Mouse (Mus musculus): ENCODE results near the gene Notch2. TPM values are rescaled to one million over a fixed set of nuclear protein-coding genes. Genes with fewer than 3 reads are reported as not detected.

Notch2 gene
- total and polyA plus RNA-seq, 3 experiments: 3.3 to 11.3 (median 11.1) TPM

DNA sequence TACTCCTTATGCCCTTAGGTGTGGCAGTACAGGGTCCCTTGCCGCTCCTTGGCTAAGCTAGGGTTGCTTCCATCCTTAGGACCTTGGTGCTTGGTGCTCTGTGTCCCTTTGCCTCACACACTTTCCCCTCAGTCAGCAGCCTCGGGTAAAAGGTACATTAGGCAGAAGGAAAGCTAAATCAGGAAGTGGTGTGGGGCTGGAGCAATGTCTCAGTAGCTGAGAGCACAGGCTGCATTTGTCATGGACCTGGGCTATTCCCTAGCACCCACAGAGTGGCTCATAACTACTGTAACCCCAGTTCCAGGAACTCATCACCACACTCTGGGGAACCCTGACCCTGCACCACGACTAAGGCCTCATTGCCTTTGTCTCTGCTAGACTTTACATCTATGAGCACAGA is 53.1 kb downstream of the Notch2 start:
- TF ChIP-seq HCFC1 (IDR thresholded peaks at IDR 0.05; ENCODE audit: low read depth, low read length) (no peak), POLR2AphosphoS2 (IDR thresholded peaks at IDR 0.05; ENCODE audit: low read depth, low read length) (no peak), RCOR1 (conservative IDR thresholded peaks at IDR 0.05; ENCODE audit: low read depth, low read length) (no peak), UBTF (IDR thresholded peaks at IDR 0.05; ENCODE audit: low read depth, low read length) (no peak)
- H3K9ac ChIP-seq (ENCODE audit: insufficient read depth, low read depth): no peak overlapping the region
- H3K36me3 ChIP-seq (replicated peaks in 1 of 2; ENCODE audit: control insufficient read depth in 1 of 2, insufficient read depth in 1 of 2, low read length in 1 of 2): peaks cover 0 to 47% of the 10 kb centered on the region in 2 experiments
- no peaks in the 10 kb centered on the region for H3K9me3 ChIP-seq (replicated peaks; ENCODE audit: low read length)
- no peak overlapping the region for H3K4me2 ChIP-seq (ENCODE audit: insufficient read depth, low read depth, poor library complexity, severe bottlenecking)
- no peaks in the 10 kb centered on the region for H3K79me2 ChIP-seq (replicated peaks; ENCODE audit: control insufficient read depth, extremely low read depth, insufficient read depth, poor library complexity, severe bottlenecking)
- peaks cover 0 to 24% of the 10 kb centered on the region in 2 experiments; a peak in 2 of 4 replicates for H3K4me1 ChIP-seq (ENCODE audit: control insufficient read depth in 1 of 2, insufficient read depth in 2 of 2)
- DNase-seq (ENCODE audit: extremely low read depth): no peak
- in situ Hi-C loops (cut with MboI; ENCODE audit: low pct_ligation_motif_present, low pct_unique_long_range_greater_than_20kb, low sequenced_read_pairs) (no loop called here), dilution Hi-C loops (cut with MboI; ENCODE audit: extremely low pct_ligation_motif_present, extremely low pct_unique_long_range_greater_than_20kb, low sequenced_read_pairs) (no loop called here)
- H3K4me3 ChIP-seq (replicated peaks in 1 of 3; ENCODE audit: low read depth in 2 of 3, low read length in 2 of 3, poor library complexity in 1 of 3): no peak overlapping the region
- H3K27ac ChIP-seq (ENCODE audit: insufficient read depth, low read depth): no peak overlapping the region
- no peaks in the 10 kb centered on the region for H3K27me3 ChIP-seq (replicated peaks)

DNA sequence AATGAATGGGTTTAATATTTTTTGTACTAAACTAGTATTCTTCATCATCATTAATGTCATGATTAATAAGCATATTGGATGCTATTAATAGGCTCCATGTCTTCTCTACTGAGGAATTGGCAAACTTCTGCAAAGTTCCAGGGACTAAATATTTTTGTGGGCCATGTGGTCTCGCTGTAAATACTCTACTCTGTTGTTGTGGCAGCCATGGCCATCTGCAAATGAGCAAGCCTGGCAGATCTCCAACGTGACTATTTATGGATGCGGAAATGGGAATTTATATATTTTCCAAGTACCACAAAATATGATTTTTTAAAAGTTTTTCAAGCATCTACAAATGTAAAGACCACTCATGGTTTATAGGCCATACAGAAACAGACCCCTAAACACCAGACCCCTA is 54.1 kb downstream of the Notch2 start:
- Histone ChIP-seq H3K4me1 (ENCODE audit: control insufficient read depth in 1 of 2, insufficient read depth in 2 of 2) (peaks cover 0 to 14% of the 10 kb centered on the region in 2 experiments; a peak in 2 of 4 replicates), H3K9ac (ENCODE audit: insufficient read depth, low read depth) (no peak overlapping the region), H3K27me3 (replicated peaks) (no peaks in the 10 kb centered on the region), H3K36me3 (replicated peaks in 1 of 2; ENCODE audit: control insufficient read depth in 1 of 2, insufficient read depth in 1 of 2, low read length in 1 of 2) (peaks cover under 1 to 49% of the 10 kb centered on the region in 2 experiments), H3K4me3 (replicated peaks in 1 of 3; ENCODE audit: low read depth in 2 of 3, low read length in 2 of 3, poor library complexity in 1 of 3) (no peak overlapping the region), H3K9me3 (replicated peaks; ENCODE audit: low read length) (no peaks in the 10 kb centered on the region), H3K27ac (ENCODE audit: insufficient read depth, low read depth) (no peak overlapping the region), H3K79me2 (replicated peaks; ENCODE audit: control insufficient read depth, extremely low read depth, insufficient read depth, poor library complexity, severe bottlenecking) (no peaks in the 10 kb centered on the region), H3K4me2 (ENCODE audit: insufficient read depth, low read depth, poor library complexity, severe bottlenecking) (no peak overlapping the region)
- DNase-seq (ENCODE audit: extremely low read depth): no peak
- dilution Hi-C loops (cut with MboI; ENCODE audit: extremely low pct_ligation_motif_present, extremely low pct_unique_long_range_greater_than_20kb, low sequenced_read_pairs): no loop called here
- TF ChIP-seq MEF2A (IDR thresholded peaks at IDR 0.05; ENCODE audit: borderline replicate concordance, low read depth, low read length) (no peak), CTCF (conservative IDR thresholded peaks at IDR 0.05 in 1 of 2, IDR thresholded peaks at IDR 0.05 in 1 of 2; ENCODE audit: low read depth in 2 of 2, low read length in 2 of 2) (no peak), ELF1 (IDR thresholded peaks at IDR 0.05; ENCODE audit: low read depth, low read length) (no peak), ETS1 (conservative IDR thresholded peaks at IDR 0.05; ENCODE audit: low read depth, low read length) (no peak), MAFK (IDR thresholded peaks at IDR 0.05; ENCODE audit: insufficient replicate concordance, low read length) (no peak), RAD21 (IDR thresholded peaks at IDR 0.05; ENCODE audit: low read depth, low read length) (no peak), MXI1 (IDR thresholded peaks at IDR 0.05; ENCODE audit: low read depth, low read length) (no peak), GABPA (IDR thresholded peaks at IDR 0.05; ENCODE audit: insufficient replicate concordance, low read depth, low read length) (no peak), POLR2A (IDR thresholded peaks at IDR 0.05; ENCODE audit: low read depth, low read length) (no peak), CHD1 (IDR thresholded peaks at IDR 0.05; ENCODE audit: low read depth, low read length) (no peak), NELFE (IDR thresholded peaks at IDR 0.05; ENCODE audit: low read depth, low read length) (no peak), ZMIZ1 (IDR thresholded peaks at IDR 0.05; ENCODE audit: low read depth, low read length) (no peak)
- in situ Hi-C loops (cut with MboI; ENCODE audit: low pct_ligation_motif_present, low pct_unique_long_range_greater_than_20kb, low sequenced_read_pairs): no loop called here

Measured in CH12.LX (cell line).